8 mouse cellular contexts compared by ENCODE assay signal in genomic region chr7:45701072-45701471, GRCm38 (mm10). TPM values are rescaled to one million over a fixed set of nuclear protein-coding genes. Genes with fewer than 3 reads are reported as not detected.
DNase-seq lines count a peak whose midpoint lies in the region; ATAC-seq lines count a peak whose summit lies in the region.

No protein-coding gene starts in this region.

- peak overlapping the region; percentile 57 for H3K9ac ChIP-seq in limb, embryonic 13.5 days

- no peaks in the 10 kb centered on the region for H3K9me3 ChIP-seq in limb, embryonic 13.5 days

- peaks cover 42% of the 10 kb centered on the region for H3K4me1 ChIP-seq in limb, embryonic 13.5 days

- intact Hi-C loops in gastrocnemius, postnatal 14 days (cut with DNase I; ENCODE audit: low total_unique reads), result no loop called here

- ATAC-seq in limb, embryonic 13.5 days (ENCODE audit: low FRiP score, low read depth), result no peak

- peak overlapping the region; percentile 50 for H3K4me3 ChIP-seq in limb, embryonic 13.5 days

- peak; percentile 78 for DNase-seq in cerebellum, adult 9-11 months
- DNase-seq in cerebellum, adult 9-10 months, result no peak
- DNase-seq in right cerebral cortex, postnatal 25 days, result peak; percentile 60
- DNase-seq in right cerebral cortex, postnatal 4 days, result no peak
- DNase-seq in layer of hippocampus, adult 8-10 months (ENCODE audit: low spot score in 2 of 2), result no peak
- DNase-seq in B cell, adult 2 months, result no peak
- no peak for DNase-seq in gastrocnemius, postnatal 14 days

- peak overlapping the region; percentile 33; the same call in 1 of the 2 replicates for H3K27ac ChIP-seq in limb, embryonic 13.5 days

- H3K36me3 ChIP-seq in limb, embryonic 13.5 days, result no peaks in the 10 kb centered on the region

- H3K4me2 ChIP-seq in limb, embryonic 13.5 days (replicated peaks), result peak overlapping the region; percentile 91

- 24% methylated on average over 11 of the region's 11 CpGs for WGBS in limb, embryonic 13.5 days

- H3K27me3 ChIP-seq in limb, embryonic 13.5 days, result peaks cover 30% of the 10 kb centered on the region

RNA-seq across cellular contexts. Expression of gene Car11, which starts 1.4 kb away (rescaled TPM):
- polyA plus RNA-seq in limb, embryonic 13.5 days (2015; fragmentation: Nextera tagmentation; extraction: Ambion mirVana), result 12.2 and 12.5 TPM in 2 replicates
- total RNA-seq in layer of hippocampus, adult 8-10 months (2022), result 100 to 1,000 TPM; 158 to 230 (median 187) TPM
- total RNA-seq in gastrocnemius, postnatal 14 days (2021), result 1 to 10 TPM; 4.5 to 4.6 TPM

RNA-seq across cellular contexts. Expression of gene Dbp, which starts 3.8 kb away (rescaled TPM):
- polyA plus RNA-seq in limb, embryonic 13.5 days (2015; fragmentation: Nextera tagmentation; extraction: Ambion mirVana), result 4.5 and 6.2 TPM in 2 replicates
- 100 to 1,000 TPM in 2 of 4 experiments, 10 to 100 TPM in 2; 76.7 to 136 (median 109) TPM for total RNA-seq in layer of hippocampus, adult 8-10 months (2022)
- total RNA-seq in gastrocnemius, postnatal 14 days (2021), result 10 to 100 TPM; 20.6 to 32.8 TPM

RNA-seq across cellular contexts. Expression of gene Sec1, which starts 6.9 kb away (rescaled TPM):
- polyA plus RNA-seq in limb, embryonic 13.5 days (2015; fragmentation: Nextera tagmentation; extraction: Ambion mirVana), result 0.45 and 0.55 TPM in 2 replicates
- total RNA-seq in layer of hippocampus, adult 8-10 months (2022), result 1 to 10 TPM; 1.6 to 4.6 (median 3.3) TPM
- under 1 TPM; 0.18 to 0.31 TPM for total RNA-seq in gastrocnemius, postnatal 14 days (2021)

RNA-seq across cellular contexts. Expression of gene Rpl18, which starts 14.2 kb away (rescaled TPM):
- polyA plus RNA-seq in limb, embryonic 13.5 days (2015; fragmentation: Nextera tagmentation; extraction: Ambion mirVana), result 1,016 and 1,039 TPM in 2 replicates
- 100 to 1,000 TPM; 385 to 434 (median 409) TPM for total RNA-seq in layer of hippocampus, adult 8-10 months (2022)
- 100 to 1,000 TPM; 607 to 662 TPM for total RNA-seq in gastrocnemius, postnatal 14 days (2021)

RNA-seq across cellular contexts. Expression of gene Sphk2, which starts 16.7 kb away (rescaled TPM):
- 33.4 and 36.0 TPM in 2 replicates for polyA plus RNA-seq in limb, embryonic 13.5 days (2015; fragmentation: Nextera tagmentation; extraction: Ambion mirVana)
- 10 to 100 TPM; 28.1 to 36.7 (median 32.7) TPM for total RNA-seq in layer of hippocampus, adult 8-10 months (2022)
- 10 to 100 TPM; 12.0 to 13.2 TPM for total RNA-seq in gastrocnemius, postnatal 14 days (2021)

Comparison
In these comparisons a context has a peak if more than half of its experiments do, and no peak if none do; other contexts are left out.
1. DNase-seq: peak in cerebellum, adult 9-11 months (single experiment) and right cerebral cortex, postnatal 25 days (single experiment); none in cerebellum, adult 9-10 months (single experiment), right cerebral cortex, postnatal 4 days (single experiment), layer of hippocampus, adult 8-10 months (0 of 2), B cell, adult 2 months (0 of 2) and gastrocnemius, postnatal 14 days (single experiment).
2. RNA of gene Car11, which starts 1.4 kb away (total RNA-seq): 158 to 230 TPM in layer of hippocampus, adult 8-10 months; 4.5 to 4.6 TPM in gastrocnemius, postnatal 14 days; every median in the first group is over 10 times any median in the second.